Mouse (Mus musculus) olfactory bulb, adult 2 months (tissue): ENCODE data around the gene Hmgb2.

Source experiments
- CTCF ChIP-seq: fragments of 200-500 bp; IDR thresholded peaks from 2 replicates; pipeline ENCODE4 v1.5.1; 2012; ENCODE audit warnings: low read depth, mild to moderate bottlenecking, low read length, moderate library complexity; ENCODE audit not compliant: insufficient read depth
- POLR2A ChIP-seq: fragments of 200-500 bp; IDR thresholded peaks from 2 replicates; pipeline ENCODE4 v1.6.1; 2012; ENCODE audit warnings: mild to moderate bottlenecking, low read depth, low read length, moderate library complexity; ENCODE audit not compliant: insufficient read depth

- TF ChIP-seq POLR2A (no peak), CTCF (no peak)
These were observed 35.9 kb downstream of the Hmgb2 start for GRCm38 (mm10) chr8:57547581-57547980.
